Mouse (Mus musculus): Measurements from ENCODE around the gene Six1. TPM values are rescaled to one million over a fixed set of nuclear protein-coding genes. Genes with fewer than 3 reads are reported as not detected.
A peak's percentile ranks its signal among the peaks of the same experiment; 100 is the strongest.

The Six1 gene
- polyA plus RNA-seq, 1 experiment from 2014 or later: 36.0 TPM

DNA sequence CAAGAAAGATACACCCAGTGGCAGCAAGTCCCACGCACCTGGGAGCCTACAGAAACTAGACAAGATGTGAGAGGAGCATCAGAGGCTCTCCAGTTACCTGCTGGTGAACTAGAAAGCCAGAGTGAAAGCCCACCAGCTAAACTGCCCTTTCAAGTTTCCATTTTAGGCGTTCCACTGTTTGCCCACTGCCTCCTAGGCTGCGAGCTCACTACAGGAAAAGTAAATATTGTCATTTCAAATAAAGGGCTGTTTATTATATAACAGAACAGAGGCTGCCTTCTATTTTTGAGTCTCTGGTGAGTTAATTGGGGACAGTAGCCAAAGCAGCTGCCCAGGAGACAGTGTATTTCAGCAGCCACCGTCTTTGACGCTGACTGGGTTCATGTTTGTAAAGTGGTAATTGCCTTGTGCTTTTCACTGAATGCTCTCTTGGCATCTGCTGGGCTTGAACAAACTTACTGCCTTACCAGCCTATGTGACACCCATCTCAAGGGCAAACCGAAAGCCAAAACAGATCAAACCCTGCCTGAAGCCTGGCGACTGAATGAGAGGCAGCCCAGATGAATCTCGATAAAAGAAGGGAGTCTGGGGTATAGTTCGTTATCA lies 7.2 kb upstream of the Six1 start:
- WGBS: 61% methylated on average over 9 of the region's 9 CpGs
- Histone ChIP-seq H3K9me3 (replicated peaks) (no peaks in the 10 kb centered on the region), H3K4me1 (no peaks in the 10 kb centered on the region), H3K36me3 (no peaks in the 10 kb centered on the region), H3K4me2 (replicated peaks) (no peak overlapping the region), H3K27ac (no peak overlapping the region), H3K27me3 (peaks cover 15% of the 10 kb centered on the region), H3K9ac (no peak overlapping the region), H3K4me3 (no peak overlapping the region)
- ATAC-seq (ENCODE audit: low FRiP score): no peak

DNA sequence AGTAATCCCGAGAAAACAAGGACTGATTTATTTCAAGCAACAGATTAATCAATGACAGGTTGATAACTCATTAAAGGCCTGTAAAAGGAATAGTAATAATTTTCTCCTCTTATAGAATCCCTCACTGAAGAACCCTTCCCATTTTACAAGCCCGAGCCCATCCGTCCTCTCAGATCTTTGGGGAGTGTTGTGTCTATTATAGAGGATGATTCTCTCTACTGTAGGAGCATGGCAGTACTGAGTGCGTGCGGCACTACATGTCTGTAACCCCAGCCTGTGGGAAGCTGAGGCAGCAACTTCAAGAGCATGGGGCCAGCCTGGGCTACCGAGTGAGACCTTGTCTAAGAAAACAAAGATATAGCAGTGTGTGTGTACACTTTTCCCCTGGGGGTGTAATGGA lies 3.8 kb upstream of the Six1 start:
- ATAC-seq (ENCODE audit: low FRiP score): no peak
- WGBS: 89% methylated on average over 6 of the region's 6 CpGs
- H3K36me3 ChIP-seq: no peaks in the 10 kb centered on the region
- H3K9me3 ChIP-seq (replicated peaks): no peaks in the 10 kb centered on the region
- H3K4me3 ChIP-seq: no peak overlapping the region
- no peak overlapping the region for H3K4me2 ChIP-seq (replicated peaks)
- peaks cover 14% of the 10 kb centered on the region for H3K4me1 ChIP-seq
- no peak overlapping the region for H3K27ac ChIP-seq
- peaks cover 50% of the 10 kb centered on the region for H3K27me3 ChIP-seq
- H3K9ac ChIP-seq: no peak overlapping the region

DNA sequence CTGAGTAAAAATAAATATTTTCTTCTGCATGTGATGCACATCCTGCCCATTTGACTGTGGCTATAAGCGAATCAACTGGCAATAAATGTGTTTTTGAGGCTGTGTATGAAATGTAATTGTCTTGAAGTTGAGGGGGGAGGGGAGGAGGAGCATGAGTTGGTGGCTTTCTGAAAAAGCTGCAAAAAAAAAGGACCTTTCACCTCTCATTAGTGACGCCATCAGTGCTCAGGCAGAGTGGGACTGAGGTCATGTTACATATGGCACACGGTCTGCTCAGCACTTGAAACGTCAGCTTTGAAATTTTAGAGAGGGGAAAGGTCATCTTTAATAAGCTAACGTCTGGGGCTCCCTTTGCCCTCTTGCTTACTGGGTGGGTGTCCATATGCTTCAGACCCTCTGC lies 1.8 kb upstream of the Six1 start:
- 10% methylated on average over 5 of the region's 5 CpGs for WGBS
- ATAC-seq (ENCODE audit: low FRiP score): no peak
- Histone ChIP-seq H3K9me3 (replicated peaks) (no peaks in the 10 kb centered on the region), H3K36me3 (no peaks in the 10 kb centered on the region), H3K27ac (no peak overlapping the region), H3K4me3 (no peak overlapping the region), H3K27me3 (peaks cover 66% of the 10 kb centered on the region), H3K9ac (no peak overlapping the region), H3K4me1 (peaks cover 14% of the 10 kb centered on the region), H3K4me2 (replicated peaks) (no peak overlapping the region)

DNA sequence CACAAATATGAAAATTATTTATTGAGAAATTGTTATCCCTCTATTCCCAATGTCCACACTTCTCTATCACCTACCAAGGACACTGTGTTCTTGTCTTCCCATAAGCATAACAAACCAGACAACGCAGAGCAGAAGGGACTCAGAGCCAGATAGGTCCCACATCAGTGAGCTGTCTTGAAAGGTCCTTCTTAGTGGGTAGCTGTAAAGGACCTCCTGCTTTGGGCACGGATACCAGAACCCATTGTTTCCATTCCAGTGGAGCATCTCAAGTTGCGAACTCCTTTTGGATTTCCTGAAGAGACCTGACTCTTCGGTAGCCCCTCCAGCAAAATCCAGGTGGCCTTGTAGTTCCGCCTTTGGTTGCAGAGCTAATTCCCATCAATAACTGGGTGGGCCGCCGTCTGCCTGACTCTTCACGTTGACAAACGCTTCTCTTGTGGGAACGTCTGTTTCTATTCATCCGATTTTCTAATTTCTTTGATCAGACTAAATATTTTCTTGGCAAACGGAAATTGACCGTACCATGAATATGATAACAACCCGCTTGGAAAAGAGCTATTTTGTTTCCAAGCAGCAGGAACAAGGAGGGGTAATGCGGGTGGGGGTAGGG lies 994 bp upstream of the Six1 start:
- Histone ChIP-seq H3K27ac (no peak overlapping the region), H3K36me3 (no peaks in the 10 kb centered on the region), H3K4me1 (peaks cover 14% of the 10 kb centered on the region), H3K4me2 (replicated peaks) (peak overlapping the region; percentile 57; the same call in 1 of the 2 replicates), H3K4me3 (no peak overlapping the region), H3K9ac (no peak overlapping the region), H3K9me3 (replicated peaks) (no peaks in the 10 kb centered on the region), H3K27me3 (peaks cover 74% of the 10 kb centered on the region)
- ATAC-seq (ENCODE audit: low FRiP score): no peak
- WGBS: 12% methylated on average over 15 of the region's 15 CpGs

DNA sequence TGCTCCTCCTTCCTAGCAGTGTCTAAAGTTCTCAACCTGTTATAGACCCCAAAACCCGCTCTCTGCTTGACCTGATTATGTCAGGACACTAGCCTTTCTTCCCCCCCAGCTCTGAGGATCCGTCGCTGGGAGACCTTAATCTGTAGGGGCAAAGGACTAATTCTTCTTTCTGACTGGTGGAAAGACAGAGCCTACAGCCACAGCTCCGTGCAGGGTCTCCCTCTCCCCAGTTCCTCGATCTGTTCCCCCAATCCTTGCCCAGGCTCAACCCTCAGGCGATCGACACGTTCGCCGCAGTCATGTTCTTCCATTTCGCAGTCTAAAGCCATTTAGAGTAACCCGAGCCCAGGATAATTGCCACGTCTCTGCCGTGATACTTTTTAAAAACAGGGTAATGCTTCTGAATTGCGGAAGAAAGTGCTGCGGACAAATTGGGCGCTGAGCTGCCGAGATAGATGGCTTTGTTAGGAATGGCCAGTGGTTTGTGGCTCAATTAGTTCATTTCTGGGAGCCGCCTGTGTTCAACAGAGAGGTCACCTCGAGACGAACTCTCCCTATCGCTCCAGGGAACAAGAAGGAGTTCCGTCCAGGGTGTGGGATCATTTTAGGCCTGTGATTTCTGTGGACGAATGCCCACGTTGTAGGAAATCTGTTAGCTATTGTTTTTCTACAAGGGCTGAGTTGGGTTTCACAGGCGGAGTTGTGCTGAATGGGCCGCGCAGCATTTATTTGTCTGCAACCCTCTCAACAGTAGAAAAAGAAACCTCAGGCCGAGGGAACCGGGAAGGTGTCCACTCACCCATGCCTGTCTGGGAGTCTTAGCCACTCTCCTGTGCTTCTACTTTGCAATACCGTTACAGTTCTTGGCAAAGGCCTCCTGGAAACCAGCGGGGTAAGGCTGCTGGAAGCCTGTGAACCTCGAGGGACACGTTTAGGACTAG lies 766 bp downstream of the Six1 start:
- Histone ChIP-seq H3K4me2 (replicated peaks) (peak overlapping the region; percentile 57), H3K4me3 (peak overlapping the region; percentile 39), H3K27ac (peak overlapping the region; percentile 60), H3K4me1 (peaks cover 14% of the 10 kb centered on the region), H3K9ac (peak overlapping the region; percentile 44), H3K36me3 (no peaks in the 10 kb centered on the region), H3K27me3 (peaks cover 92% of the 10 kb centered on the region), H3K9me3 (replicated peaks) (no peaks in the 10 kb centered on the region)
- WGBS: 1% methylated on average over 34 of the region's 34 CpGs
- no peak for ATAC-seq (ENCODE audit: low FRiP score)

DNA sequence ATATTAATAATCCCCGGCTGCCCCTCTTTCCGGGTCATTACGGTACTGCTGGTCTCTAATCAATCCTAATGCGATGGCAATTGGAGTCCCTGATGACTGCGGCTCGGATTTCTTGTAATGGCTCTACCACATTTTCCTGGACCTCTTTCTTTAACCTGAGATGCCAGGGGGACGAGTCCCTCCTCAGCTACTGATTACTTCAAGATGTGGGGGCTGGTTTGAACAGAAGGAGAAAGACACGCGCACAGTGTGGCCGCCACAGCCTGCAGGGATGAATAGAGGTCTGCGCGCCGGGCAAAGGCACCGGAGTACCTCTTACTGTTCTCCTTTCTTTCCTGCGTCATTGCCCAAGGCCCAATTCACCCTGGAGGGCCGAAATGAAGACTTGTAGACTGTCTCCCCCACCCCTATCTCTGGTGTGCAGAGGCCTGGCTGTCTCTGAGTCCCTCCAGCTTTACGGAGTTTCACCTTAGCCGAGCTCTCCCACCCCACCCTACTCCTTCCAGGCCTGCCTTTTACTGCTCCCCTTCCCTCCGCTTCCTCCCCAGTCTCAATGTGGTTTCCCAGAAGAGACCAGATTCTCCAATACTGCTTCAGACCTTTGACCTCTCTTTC lies 1.5 kb downstream of the Six1 start:
- Histone ChIP-seq H3K27me3 (peaks cover 96% of the 10 kb centered on the region), H3K9me3 (replicated peaks) (no peaks in the 10 kb centered on the region), H3K9ac (no peak overlapping the region), H3K36me3 (no peaks in the 10 kb centered on the region), H3K4me3 (0 out of 2 replicates have a peak overlapping the region, but pooled peaks have one; percentile 39), H3K4me2 (replicated peaks) (peak overlapping the region; percentile 57), H3K27ac (peak overlapping the region; percentile 60), H3K4me1 (peaks cover 14% of the 10 kb centered on the region)
- no peak for ATAC-seq (ENCODE audit: low FRiP score)
- 1% methylated on average over 19 of the region's 19 CpGs for WGBS

DNA sequence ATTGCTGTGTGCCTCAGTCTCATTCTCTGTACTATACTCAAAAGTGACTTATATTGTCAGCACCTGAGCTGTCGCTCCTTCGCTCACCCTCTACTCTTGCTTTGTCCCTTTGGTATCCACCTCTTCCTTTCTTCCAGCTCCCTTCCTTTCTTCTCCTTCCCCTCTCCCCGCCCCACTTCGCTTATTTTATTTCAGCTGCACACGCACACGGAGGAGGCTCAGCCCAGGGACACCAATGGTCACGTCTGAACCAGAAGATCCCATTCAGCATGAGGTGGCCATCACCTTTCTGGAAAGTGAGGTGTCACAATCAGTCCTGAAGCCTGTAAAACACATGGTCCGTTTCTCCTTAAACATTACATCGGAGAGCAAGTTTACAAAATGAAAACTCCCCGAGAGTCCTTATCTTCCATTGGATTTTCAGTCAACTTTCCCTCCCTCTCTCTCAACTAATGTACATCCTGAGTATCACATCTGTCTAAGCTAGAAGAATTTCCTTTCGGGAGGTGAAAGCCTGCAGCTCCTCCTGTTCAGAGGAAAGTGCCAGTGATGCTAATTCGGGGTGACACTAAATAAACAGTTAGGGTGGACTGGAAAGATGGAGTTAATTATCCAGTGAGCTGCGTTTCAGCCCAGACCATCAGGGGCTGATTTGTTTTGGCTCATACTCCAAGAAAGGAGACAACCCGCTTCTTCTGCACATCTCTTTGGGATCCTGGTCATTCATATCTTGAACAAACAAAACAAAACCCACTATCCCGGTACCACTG lies 2.7 kb downstream of the Six1 start:
- peaks cover 23% of the 10 kb centered on the region for H3K4me1 ChIP-seq
- H3K9ac ChIP-seq: no peak overlapping the region
- H3K4me3 ChIP-seq: no peak overlapping the region
- peak overlapping the region; percentile 37 for H3K4me2 ChIP-seq (replicated peaks)
- H3K9me3 ChIP-seq (replicated peaks): no peaks in the 10 kb centered on the region
- H3K27ac ChIP-seq: peak overlapping the region; percentile 52; the same call in 1 of the 2 replicates
- H3K36me3 ChIP-seq: no peaks in the 10 kb centered on the region
- WGBS: 2% methylated on average over 15 of the region's 15 CpGs
- H3K27me3 ChIP-seq: peaks cover 96% of the 10 kb centered on the region
- no peak for ATAC-seq (ENCODE audit: low FRiP score)

DNA sequence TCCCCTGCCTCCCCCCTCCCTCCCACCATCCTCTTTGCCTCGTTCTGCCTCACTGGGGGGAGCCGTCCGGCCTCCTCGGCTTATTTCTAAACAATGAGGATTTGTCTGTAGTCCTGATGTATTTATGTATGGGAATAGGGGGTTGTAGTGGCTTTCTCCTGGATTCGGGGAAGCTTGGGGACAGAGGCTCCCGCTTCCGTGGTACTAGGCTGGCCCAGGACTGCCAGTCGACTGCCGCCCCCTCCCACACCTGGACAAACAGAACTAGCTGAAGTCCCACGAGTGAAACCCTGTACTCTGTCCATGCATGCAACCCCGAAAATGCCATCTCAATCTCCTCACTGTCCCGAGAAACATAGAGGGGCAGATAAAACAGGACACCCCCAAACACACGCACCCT lies 3.4 kb downstream of the Six1 start:
- Histone ChIP-seq H3K36me3 (no peaks in the 10 kb centered on the region), H3K27ac (peak overlapping the region; percentile 52), H3K9me3 (replicated peaks) (no peaks in the 10 kb centered on the region), H3K9ac (no peak overlapping the region), H3K27me3 (peaks cover 96% of the 10 kb centered on the region), H3K4me2 (replicated peaks) (peak overlapping the region; percentile 37), H3K4me3 (no peak overlapping the region), H3K4me1 (peaks cover 23% of the 10 kb centered on the region)
- 0% methylated on average over 13 of the region's 13 CpGs for WGBS
- no peak for ATAC-seq (ENCODE audit: low FRiP score)

DNA sequence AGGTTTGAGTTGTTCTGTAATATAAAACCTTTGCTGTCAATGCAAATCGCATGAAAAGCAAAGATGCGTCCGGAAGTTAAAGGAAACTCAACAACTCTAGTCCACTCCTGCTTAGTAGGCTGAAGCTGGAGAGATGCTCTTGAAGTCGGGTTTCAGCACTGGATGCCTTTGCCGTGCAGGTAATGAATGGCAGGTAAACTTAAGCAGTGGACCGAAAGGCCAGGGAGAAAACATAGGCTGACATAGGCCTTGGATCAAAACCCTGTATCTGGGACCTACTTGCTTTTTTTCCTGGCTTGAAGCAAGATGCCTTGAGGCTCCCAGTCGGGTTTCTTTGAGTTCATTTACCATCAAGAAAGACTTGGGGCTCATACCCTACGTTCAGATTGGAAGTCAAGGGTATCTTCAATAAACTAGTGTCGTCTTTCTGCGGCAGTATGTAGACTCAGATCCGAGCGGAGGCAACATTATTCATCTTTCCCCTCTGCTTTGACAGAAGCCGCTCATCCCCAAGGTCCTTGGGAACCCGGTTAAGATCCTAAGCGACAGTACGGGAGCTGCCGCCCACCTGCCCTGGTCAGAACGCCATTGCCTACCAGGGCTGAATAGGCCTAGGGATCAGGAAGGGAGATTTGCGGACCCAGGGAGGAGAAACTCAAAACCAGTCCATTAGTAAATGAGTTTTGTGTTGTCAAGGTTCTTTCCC lies 4.0 kb downstream of the Six1 start:
- Histone ChIP-seq H3K9ac (no peak overlapping the region), H3K4me1 (peaks cover 26% of the 10 kb centered on the region), H3K27ac (0 out of 2 replicates have a peak overlapping the region, but pooled peaks have one; percentile 12), H3K4me2 (replicated peaks) (0 out of 2 replicates have a peak overlapping the region, but pooled peaks have one; percentile 15), H3K27me3 (peaks cover 96% of the 10 kb centered on the region), H3K9me3 (replicated peaks) (no peaks in the 10 kb centered on the region), H3K36me3 (no peaks in the 10 kb centered on the region), H3K4me3 (no peak overlapping the region)
- 4% methylated on average over 19 of the region's 19 CpGs for WGBS
- no peak for ATAC-seq (ENCODE audit: low FRiP score)

DNA sequence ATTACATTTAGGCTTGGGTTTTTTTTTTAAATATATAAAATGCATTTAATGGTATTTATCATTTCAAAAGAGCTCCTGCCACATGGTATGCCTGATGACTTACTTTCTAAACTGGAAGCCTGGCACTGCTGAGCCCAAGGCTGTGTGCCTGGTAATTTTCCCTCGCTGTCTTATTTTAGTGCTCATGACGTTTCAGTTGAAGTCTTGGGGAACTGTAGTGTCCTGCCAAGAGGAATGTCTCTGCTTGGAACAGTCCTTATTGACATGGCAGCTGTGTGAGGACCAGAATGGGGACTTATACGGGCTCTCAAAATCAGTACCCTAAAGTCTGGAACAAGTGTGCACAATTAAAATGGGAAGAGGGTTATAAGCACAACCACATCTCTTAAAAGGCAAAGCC lies 5.2 kb downstream of the Six1 start:
- H3K27me3 ChIP-seq: peaks cover 94% of the 10 kb centered on the region
- no peak for ATAC-seq (ENCODE audit: low FRiP score)
- 3% methylated on average over 3 of the region's 3 CpGs for WGBS
- H3K9me3 ChIP-seq (replicated peaks): no peaks in the 10 kb centered on the region
- peaks cover 19% of the 10 kb centered on the region for H3K4me1 ChIP-seq
- H3K27ac ChIP-seq: no peak overlapping the region
- H3K36me3 ChIP-seq: no peaks in the 10 kb centered on the region
- no peak overlapping the region for H3K9ac ChIP-seq
- H3K4me3 ChIP-seq: no peak overlapping the region
- H3K4me2 ChIP-seq (replicated peaks): 0 out of 2 replicates have a peak overlapping the region, but pooled peaks have one; percentile 13

DNA sequence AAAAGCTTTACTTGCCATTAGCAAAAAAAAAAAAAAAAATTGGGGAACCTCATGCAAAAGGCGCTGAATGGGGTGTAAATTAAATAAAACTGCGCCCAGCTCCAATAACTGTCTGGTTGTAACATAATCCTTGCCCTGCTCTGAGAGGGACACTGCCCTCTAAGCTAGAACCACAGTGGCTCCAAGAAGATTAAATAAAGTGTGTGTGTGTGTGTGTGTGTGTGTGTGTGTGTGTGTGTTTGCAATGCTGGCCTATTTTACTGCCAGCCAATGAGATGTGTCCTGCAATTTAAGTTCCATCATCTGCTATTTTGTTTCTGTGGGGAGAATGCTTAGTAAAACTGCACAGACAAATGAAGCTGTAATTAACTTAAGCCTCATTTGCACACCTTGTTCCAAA lies 6.1 kb downstream of the Six1 start:
- Histone ChIP-seq H3K4me3 (no peak overlapping the region), H3K36me3 (no peaks in the 10 kb centered on the region), H3K27me3 (peaks cover 92% of the 10 kb centered on the region), H3K4me2 (replicated peaks) (peak overlapping the region; percentile 51; the same call in 1 of the 2 replicates), H3K9me3 (replicated peaks) (no peaks in the 10 kb centered on the region), H3K27ac (no peak overlapping the region), H3K9ac (no peak overlapping the region), H3K4me1 (peaks cover 13% of the 10 kb centered on the region)
- no peak for ATAC-seq (ENCODE audit: low FRiP score)
- 11% methylated on average over 2 of the region's 2 CpGs for WGBS

Measured in hindbrain, embryonic 12.5 days (tissue).